Mouse (Mus musculus) cerebellum, adult 11 months (tissue): ENCODE measurements at regions not wholly inside any gene's neighbourhood (a gene's known extent, or its start where the extent isn't known, plus 50 kb on each side); places are given as distances from the start of the nearest gene placed in this dataset.

ENCODE experiments used
- DNase-seq: peaks from one replicate; pipeline ENCODE4 v3.0.0; 2022

GRCm38 (mm10) chr15:50449604-50450003, 3435.1 kb upstream of the Gm7489 start:
- DNase-seq: no peak

GRCm38 (mm10) chr15:50472626-50473025, 3412.1 kb upstream of the Gm7489 start:
- DNase-seq: no peak

GRCm38 (mm10) chr15:50498716-50499115, 3386.0 kb upstream of the Gm7489 start:
- DNase-seq: no peak

- no peak for DNase-seq
These were observed 3376.6 kb upstream of the Gm7489 start for GRCm38 (mm10) chr15:50507999-50508624.

GRCm38 (mm10) chr15:50513036-50513435, 3371.7 kb upstream of the Gm7489 start:
- no peak for DNase-seq

GRCm38 (mm10) chr15:50524841-50525240, 3359.9 kb upstream of the Gm7489 start:
- no peak for DNase-seq

- DNase-seq: no peak
These were observed 3350.2 kb upstream of the Gm7489 start for GRCm38 (mm10) chr15:50534490-50534889.

- no peak for DNase-seq
These were observed 3321.1 kb upstream of the Gm7489 start for GRCm38 (mm10) chr15:50563611-50564010.

GRCm38 (mm10) chr15:50580811-50581210, 3303.9 kb upstream of the Gm7489 start:
- DNase-seq: no peak

- no peak for DNase-seq
These were observed 3300.8 kb upstream of the Gm7489 start for GRCm38 (mm10) chr15:50583951-50584350.

GRCm38 (mm10) chr15:50585496-50585895, 3299.2 kb upstream of the Gm7489 start:
- no peak for DNase-seq
